Mouse (Mus musculus) kidney, adult 10 weeks (tissue): Measurements from ENCODE around the gene Vmn1r62. TPM values are rescaled to one million over a fixed set of nuclear protein-coding genes. Genes with fewer than 3 reads are reported as not detected.

Experiments used
- polyA plus RNA-seq: library from polyadenylated mRNA; stranded (reverse); fragments of 350-450 nt; fragmentation: Illumina TruSeq; extraction: RNeasy Lipid Tissue Mini Kit (QIAGEN cat#74804); gene quantifications from one replicate; pipeline ENCODE4 v1.2.3, GENCODE M21; 2014; ENCODE audit warnings: low read depth, low replicate concordance

Vmn1r62 gene
- not detected for polyA plus RNA-seq

DNA sequence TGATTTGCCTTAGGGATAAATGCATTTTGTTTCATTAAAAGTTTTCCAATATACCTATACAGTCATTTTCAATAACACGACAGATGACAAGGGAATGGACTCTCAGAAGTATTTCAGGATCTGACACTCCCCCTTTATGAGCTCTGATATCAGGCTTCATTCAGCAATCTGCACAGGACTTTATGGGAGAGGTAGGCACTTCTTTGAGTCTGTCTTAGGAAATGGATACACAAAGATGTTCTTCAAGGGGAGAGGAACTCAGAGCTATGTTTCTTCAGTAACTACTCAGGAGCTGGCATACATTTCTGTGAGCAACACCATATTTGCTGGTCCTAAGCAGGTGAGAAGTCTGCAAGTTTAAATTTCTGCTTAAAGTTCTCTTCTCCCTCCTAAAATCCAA lies at the start of gene Vmn1r62:
TSS of gene Vmn1r62 (plus strand) at position 301 of the 400 bp plus-strand sequence.

Other genes with a start within 250 kb of the Vmn1r62 start
- gene Vmn1r59, start 216.9 kb upstream of the Vmn1r62 start, polyA plus RNA-seq = not detected
- not detected for gene Vmn2r28, start 179.7 kb upstream of the Vmn1r62 start, polyA plus RNA-seq
- gene Vmn1r60, start 126.3 kb upstream of the Vmn1r62 start, polyA plus RNA-seq = not detected
- gene Vmn1r61, start 60.3 kb upstream of the Vmn1r62 start, polyA plus RNA-seq = not detected
- gene Vmn1r63, start 131.8 kb downstream of the Vmn1r62 start, polyA plus RNA-seq = not detected
- gene Vmn1r64, start 210.9 kb downstream of the Vmn1r62 start, polyA plus RNA-seq = not detected